Mouse (Mus musculus) inflammation-experienced regulatory T-cells, adult 6 months (primary cell): ENCODE data around the gene Nsg1. TPM values are rescaled to one million over a fixed set of nuclear protein-coding genes. Genes with fewer than 3 reads are reported as not detected.

Experiments
- ATAC-seq: one replicate; pipeline ENCODE4 v1.8.0; 2017
- polyA plus RNA-seq, 3 experiments: library from polyadenylated mRNA; unstranded; fragments of 100-300 nt; shearing (Covaris generic); gene quantifications; one replicate each; pipeline ENCODE4 v1.2.1; 2017

The Nsg1 gene
- under 1 TPM; 0.34 to 0.98 (median 0.55) TPM for polyA plus RNA-seq

DNA sequence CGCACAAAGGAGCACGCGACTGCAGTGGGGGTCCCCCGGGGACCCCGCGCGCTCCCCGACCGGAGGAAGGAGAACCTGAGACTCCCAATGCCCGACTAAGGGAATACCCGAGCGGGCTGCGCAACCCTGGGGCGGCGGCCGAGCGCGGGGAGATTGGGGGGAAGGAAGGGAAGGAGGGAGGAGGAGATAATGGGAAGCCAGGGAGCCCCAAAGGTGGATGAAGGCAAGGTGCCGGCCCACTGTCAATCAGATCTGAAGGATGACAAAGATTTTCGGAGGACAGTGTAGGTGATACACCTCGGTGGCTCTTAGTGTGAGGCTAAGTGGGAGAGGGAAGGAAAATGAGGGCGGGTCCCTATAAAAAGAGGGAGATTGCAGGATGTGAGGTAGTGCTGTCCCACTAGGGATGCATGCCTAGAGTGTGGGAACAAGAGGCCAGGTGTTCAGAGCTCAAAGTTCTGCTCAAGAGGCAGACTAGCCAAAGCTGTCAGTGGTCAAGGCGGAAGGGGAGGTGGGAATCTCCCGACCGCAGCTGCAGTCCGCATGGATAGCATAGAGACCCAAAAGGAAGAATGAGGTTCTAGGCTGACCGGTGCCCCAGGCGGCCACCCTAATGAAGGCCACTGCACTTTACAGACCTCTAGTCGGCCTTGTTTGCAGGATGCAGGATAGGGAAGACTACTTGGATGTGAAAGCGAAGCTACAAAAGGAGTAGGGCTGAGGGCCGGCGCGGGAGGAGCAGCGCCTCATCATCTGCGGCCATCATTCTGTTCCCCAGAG lies at the start of gene Nsg1:
Nsg1 (minus strand) TSS at position 274 of the 780 bp plus-strand sequence.
- no peak for ATAC-seq

DNA sequence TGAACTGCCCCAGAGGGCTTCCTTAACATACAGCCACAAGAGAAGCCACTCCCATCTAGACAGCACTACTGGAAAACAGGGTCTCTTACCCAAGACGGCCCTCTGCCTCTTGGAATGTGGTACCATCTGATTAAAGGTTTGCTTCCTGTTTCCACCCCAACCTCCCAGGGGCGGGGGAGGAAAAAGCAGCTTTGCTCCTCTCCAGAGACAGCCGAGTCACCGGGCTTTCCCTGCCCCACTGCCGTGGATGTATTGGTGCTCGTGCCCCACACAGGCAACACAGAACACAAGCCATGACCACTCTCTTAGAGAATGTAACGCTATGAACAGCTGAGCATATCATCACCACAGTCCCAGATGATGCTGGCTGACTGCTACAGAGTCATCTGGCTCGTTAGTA lies 49.3 kb upstream of the Nsg1 start:
- ATAC-seq, result no peak

DNA sequence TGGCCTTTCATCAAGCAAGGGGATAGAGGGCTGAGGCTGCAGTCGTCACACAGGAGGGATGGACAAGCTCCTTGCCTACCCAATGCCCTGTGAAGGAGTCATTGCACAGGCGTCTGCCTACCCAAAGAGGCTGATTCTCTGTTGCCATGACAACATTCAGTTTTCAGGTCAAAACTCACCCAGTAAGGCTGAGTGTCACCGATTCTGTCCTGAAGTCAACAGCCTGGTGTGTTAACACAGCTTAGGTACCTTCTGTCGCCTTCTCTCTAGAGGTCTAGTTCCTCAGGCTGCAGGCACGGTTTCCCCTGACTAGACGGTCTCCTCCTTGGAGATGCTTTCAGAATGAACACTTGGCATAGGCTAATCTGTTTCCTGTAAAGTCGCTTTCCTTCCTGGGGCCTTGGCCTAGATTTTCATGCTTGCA lies 45.6 kb upstream of the Nsg1 start:
- ATAC-seq, result no peak

DNA sequence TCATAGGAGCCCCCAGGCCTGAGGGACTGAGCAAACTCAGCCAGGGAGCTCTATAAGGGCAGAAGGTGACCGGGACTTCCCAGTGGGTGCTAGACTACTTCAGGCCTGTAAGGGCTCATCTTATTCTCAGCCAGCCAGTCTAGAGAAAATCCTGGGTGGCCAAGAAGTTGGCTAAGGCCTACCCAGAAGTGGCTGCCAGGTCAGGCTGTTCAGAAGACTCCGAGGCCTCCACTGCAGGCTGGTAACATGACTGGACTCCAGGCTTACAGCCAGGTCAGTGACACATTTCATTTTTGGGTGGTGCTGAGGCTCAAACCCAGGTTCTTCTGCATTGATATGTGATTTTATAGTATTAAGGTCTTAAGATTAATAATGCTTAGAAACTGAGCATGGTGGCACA lies 40.0 kb upstream of the Nsg1 start:
- ATAC-seq, result no peak

DNA sequence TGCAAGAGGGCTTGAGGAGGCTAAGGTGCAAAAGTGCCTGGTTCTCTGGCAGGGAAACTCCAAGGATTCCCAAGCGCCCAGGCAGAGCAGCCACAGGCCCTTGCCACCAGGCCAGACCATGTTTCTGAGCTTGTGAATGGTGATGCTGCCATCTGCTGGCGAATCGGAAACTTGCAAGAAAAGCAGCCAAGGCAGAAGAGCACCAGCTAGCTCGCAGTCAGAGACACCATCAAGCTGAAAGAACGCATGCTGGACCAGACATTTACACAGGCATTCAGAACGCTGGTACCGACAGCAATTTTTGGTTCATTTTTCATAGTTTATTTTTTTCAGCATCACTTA lies 37.7 kb upstream of the Nsg1 start:
- ATAC-seq, result no peak

DNA sequence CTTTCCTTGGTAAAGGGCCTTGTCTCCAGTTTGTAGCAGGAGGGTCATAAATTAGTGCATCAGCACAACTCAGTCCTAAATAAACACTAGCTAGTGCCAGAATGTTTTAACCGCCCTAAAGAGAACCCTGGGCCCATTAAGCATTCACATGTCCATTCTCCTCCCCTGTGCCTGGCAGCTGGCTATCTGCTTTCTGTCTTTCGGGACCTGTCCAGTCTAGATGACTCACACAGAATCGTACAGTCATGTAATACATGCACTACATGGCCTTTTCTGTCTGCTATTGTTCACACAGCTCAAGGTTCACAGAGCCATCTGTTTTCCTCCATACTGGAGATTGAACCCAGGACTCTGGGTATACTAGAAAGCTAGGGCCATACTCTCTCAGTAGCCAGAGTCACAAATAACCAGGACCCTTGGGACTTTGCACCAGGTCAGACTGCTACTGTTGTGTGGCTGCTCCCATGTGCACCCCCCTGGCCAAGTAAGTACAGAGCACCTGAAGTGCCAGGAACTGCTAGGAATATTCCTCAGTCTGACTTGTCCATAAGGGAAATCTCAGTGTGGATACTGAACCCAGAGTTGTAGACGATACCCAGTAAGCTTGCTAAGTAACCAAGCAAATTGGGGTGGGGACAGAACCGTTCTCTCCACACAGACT lies 37.2 kb upstream of the Nsg1 start:
- no peak for ATAC-seq

DNA sequence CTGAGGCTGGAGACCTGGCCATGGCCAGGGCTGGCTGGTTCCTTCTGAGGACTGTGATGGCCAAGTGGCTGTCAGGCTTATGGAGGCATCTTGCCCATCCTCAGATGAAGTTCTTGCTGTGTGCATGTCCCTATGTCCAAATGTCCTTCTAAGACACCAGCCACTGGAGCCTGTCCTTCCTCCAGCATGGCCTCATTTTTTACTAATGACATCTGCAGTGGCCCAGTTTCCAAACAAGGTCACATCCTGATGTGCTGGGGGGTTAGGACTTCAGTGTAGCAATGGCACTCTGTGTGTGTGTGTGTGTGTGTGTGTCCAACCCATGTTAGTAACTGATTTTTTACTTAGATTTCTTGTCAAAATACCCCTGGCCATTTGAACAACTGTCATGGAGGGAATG lies 36.2 kb upstream of the Nsg1 start:
- no peak for ATAC-seq

DNA sequence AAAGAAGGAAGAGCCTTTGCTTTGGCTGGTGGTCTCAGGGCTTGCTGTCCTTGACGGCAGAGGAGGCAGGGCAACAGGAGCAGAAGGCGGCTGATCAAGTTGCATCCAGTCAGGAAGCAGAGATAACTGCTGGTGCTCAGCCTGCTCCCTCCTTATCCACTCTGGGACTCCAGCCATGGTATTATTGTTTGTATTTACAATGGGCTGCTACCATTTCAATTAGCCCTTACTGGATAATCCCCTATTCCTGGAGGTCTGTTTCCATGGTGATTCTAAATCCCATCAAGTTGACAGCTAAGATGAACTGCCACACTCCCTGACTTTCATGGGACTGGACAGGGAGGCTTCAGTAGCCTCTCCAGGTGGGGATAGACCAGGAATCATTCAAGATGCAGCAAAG lies 35.2 kb upstream of the Nsg1 start:
- no peak for ATAC-seq

DNA sequence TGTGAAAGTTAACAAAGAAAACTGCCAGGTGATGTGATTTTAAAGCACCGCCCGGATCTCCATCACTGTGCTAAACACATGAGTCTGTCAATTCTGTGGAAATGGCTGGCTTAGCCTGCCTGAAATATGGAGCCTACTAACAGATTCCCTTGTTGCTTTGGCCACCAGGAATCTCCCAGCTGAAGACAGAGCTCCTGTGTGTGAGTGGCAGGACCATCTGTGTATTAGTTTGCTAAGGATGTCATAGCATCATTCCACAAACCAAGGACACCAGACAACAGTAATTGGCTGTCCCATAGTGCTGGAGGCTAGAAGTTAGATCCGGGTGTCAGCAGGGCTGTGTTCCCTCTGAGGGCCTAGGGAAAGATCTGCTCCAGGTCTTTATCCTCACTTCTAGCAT lies 31.2 kb upstream of the Nsg1 start:
- no peak for ATAC-seq

DNA sequence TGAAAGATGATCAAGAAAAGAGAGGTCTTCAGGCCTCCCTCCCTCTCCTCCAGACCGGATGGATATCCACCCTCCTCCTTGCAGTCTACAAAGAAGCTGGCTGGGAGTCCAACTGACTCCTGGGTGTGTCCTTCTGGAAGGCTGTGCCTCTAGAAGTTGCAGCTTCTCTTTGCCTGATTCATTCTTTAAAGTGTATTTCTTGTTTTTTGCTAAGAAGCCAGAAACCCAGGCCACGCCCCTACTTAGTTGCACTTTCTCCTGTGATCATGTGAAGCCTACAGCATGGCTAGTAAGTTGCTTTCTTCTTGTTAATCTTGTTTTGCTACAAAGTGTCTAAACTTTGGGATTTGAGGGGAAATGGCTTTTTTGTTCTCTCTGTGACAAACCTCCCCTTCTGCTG lies 27.3 kb upstream of the Nsg1 start:
- ATAC-seq, result no peak

DNA sequence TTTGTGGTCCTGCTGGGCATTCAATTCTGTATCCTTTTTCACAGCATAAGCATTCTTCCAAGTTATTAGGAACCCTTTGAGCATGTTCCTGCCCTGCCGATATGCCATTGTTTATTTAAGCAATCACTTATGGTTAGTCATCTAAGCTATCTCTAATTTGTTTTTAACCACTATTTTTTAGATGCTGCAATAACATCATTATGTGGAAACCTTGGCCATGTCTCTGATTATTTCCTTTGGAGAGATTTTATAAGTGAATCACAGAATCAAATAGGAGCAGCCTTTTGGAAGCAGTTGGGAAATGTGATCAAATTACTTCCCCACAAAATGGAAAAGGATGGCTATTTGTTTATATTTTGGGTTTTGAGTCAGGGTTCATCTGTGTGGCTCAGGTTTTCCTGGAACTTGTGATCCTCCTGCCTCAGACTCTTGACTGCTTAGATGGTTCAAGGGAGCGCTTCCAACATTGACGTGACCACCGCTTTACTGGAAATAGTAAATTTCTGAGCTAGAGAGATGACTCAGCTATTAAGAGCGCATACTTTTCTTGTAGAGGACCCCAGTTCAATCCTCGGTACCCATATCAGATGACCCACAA lies 25.1 kb upstream of the Nsg1 start:
- ATAC-seq, result no peak

DNA sequence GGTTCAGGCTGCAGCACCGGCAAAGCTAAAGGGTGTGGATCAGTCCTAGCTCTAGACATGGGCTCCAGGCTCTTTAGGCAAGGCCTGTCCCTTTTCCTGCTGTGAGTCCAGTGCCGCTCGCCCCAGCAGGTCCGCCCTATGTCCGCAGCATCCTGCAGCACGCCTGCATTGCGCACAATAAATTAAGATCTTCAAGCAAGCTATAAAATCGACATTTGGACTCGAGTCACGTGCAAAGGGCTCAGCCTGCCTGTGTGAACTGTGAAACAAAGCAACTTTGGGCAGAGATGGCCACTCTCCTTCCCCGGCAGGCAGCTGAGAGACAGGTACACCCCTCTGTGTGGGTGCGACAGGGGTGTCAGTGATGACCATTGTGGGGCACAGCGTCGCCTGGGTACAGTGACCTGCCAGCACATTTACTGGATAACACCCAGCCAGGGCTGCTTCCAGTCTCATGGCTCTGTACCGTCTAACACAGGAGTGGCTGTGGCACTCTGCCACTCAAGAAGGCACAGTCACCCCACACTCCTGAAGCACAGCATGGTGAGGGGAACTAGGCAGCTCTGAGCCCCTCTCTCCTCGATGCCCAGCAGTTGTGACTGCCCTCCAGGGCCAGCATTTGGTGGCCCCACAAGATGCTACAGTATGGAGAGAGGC lies 14.7 kb upstream of the Nsg1 start:
- no peak for ATAC-seq

DNA sequence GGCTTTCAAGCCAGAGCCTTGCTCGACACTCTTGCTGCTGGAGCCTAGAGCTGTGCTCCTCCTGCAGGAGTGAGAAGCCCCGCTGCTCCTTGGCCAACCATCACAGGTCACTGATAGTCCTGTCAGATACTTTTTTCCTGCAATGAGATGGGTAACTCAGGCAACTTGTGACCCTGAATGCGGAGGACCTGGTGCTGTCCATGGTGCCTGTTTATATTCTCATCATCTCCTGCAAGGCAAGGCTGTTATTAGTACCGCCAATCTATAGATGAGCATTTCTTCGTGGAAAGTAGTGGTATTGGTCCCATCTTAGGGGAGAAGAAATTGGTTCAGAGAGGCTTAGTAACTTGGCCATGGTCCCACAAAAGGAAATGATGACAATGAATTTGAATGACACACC lies 14.1 kb upstream of the Nsg1 start:
- ATAC-seq, result no peak

DNA sequence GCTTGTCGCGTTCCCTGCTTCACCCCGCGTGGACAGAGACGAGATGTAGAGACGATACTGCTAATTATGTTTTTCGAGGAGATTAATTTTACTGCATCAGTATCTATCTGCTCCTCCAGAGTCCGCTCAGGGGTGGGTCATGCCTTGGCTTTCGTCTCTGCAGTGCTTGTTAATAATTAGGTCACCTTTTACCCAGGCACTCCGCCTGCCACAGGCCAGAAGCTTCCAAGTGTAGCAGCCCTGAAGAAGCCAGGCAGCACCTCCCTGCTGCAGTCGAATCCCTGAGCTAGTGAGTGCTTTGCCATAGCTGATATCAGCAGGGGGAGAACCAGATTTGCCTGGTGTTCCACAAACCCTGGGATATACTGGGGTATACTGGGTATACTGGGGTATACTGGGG lies 8.8 kb upstream of the Nsg1 start:
- no peak for ATAC-seq

DNA sequence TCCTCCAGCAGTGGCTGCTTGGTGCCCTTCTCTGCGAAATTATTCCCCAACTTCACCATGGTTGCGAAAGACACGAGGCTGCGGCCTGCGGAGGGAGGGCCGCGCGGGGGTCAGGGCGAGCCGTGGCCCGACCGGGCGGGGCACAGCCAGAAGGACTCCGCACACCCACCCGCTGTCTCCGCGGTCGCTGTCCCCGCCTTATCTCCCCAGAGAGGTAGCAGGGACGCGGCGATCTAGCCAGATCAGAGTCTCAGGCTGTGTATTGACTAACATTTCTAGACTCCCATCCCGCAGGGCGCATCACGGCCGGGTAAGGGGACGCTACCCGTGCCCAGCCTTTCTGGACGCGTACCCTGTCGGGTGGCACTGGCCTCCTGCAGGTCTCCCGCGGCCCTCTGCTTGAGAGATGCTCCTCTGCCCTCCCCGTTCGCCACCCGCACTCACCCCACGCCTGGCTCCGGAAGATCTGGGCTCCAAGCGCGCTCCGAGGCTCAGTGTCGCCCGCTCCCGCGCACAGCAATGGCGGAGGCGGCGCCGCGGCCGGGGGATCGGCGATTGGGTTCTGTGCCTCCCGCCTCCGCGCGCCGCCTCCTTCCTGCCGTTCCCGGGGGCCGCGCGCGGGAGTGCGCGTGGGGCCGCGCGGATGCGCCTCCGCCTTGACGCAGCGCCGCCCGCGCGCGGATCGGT lies 617 bp downstream of the Nsg1 start:
- no peak for ATAC-seq

DNA sequence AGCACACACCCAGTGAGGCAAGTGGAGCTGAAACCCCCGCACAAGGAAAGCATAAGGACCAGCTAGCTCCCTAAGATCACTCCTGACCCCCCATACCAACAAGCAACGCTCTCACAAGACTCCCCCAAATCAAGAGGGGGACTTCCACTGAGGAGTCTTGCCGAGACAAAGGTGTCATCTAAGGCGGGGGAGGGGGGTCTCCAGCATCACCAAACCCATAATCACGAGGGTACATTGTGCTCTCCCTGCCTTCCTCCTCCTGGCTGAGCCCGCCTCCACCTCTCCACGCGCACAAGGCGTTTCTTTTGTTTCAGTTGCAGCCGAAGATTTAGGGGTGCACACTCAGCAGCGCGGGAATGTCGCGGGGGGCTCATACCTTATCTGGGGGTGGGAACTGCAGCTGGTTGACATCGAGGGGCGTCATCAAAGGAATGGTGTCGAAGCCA lies 1.2 kb downstream of the Nsg1 start:
- no peak for ATAC-seq

DNA sequence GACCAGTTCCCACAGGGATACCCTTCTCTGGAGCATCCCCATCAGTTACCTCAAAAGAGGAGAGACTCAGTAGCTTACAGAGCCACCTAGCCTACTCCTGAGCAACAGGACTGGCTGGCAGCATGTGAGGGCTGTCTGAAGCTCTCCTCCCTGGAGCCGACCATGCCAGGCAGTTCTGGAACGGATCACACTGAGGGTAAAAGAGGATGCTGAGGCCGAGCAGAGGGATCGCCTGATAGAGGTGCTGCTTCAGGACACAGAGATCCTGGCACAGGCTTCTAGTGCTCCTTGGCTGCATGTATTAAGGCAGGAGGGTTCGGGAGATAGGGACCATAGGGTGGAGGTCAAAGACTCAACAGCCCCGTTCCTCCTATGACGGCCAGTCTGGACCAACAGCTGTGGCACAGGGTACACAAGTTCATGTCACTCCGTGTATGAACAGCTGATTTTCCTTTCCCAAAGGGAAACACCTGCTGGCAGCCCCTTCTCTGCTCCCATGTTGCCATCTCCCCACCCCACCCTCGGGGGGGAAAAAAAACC lies 2.2 kb downstream of the Nsg1 start:
- no peak for ATAC-seq

DNA sequence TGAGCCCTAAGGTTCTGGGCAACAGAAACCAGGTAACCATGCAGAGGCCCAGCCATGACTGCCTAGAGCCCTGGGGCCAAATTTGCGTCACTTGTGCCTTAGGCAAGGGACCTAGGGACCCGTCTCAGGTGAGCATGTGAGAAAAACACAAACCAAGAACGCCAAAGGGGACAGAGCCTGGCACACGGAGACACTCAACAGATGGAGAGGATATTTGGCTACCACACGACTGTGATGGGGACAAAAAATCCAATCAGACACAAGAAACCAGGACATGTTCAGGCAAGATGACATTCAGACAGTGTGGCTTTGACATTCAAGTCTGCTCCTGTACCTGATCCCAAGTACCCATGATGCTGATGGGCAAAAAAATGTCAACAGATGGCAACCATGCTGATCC lies 6.1 kb downstream of the Nsg1 start:
- no peak for ATAC-seq

DNA sequence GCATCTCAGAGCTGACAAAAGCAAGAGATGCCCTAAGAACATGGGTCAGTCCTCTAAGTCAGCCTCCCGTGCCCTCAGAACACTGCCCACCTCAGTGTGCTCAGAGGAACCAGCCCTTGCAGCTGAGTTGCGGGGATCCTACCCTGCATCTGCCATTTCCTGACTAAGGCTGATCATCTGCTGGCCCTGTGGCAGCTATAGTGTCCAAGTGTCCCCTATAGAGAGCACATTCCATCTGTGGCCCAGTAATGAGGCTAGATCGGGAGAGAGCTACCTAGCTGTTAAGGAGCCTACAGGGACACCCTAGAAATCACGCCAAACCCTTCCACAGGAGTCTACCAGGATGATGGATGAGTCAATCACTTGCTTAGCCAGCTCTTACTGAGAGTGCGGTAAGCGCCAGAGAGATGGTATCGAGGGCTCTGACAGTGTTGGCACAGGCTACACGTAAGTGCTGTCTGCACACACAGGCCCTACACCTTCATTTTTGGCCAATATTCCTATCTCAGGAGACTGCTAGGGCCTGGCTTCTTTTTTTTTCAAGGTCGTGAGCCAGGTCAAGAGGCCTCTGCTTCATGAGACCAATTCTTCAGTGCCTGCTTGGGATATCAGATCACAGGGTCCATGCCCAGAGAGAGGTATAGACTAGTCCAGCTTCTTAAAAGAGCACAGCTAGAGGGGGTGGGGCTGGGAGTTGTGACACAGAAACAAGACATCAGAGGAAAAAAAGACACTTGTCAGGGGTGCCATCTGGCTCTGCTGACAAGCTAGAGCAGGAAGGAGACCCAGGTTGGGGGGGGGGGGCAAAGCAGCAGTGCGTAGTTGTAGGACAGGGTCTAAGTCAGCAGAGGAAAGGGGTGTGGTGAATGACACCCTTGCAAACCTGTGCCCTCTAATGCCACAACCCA lies 7.3 kb downstream of the Nsg1 start:
- ATAC-seq, result no peak

DNA sequence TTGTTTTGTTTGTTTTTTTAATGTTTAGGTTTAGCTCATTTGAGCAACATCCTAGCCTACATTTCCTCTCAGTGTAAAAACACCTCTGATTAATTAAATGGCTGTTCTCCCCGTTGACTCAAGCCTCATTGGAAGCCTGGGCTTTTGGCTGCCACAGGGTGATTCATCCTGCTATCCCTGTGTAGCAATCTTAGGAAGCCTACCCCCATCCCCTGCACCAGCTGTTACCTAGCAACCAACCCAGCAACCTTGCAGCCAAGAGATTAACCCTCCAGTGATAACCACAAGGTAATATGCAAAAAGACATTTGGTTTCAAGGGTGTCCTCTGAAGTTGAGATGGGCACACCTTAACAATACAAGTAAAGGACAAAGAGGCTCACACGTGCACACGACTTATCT lies 8.4 kb downstream of the Nsg1 start:
- ATAC-seq, result no peak

DNA sequence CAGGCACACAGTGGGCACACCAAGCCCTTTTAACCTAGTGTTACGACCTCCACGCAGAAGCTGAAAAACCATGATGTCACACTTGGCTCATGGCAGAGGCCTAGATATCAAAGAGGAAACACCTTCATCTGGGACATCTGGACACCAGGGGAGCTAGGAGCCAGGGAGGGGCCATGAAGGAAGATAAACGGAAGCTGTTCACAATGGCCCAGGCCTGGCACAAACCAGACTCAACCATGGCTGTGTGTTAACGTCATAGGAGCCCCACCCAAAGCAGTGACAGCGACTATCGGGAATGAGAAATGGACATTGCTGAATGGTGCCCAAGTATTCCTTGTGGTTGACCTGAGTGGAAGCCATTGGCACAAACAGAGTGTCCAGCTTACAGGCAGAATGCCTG lies 13.2 kb downstream of the Nsg1 start:
- ATAC-seq, result no peak

DNA sequence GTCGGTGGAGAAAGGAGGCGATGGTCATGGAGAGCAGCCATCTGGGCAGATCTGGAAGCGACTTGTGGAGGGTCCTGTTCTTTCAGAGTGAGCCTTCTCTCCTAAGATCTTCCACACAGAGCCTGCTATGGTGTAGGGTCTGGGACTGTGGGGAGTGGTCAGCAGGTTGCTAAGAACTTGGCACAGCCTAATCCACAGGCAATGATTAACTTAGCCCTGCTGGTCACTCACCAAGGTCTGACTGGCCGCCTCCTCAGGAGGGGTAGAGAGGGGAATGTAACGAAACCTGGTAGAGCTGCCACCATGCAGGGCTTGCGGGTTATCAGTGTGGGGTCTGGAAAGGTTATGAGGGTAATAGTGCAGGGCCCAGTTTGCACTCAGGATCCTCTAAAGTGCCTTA lies 18.8 kb downstream of the Nsg1 start:
- no peak for ATAC-seq
